Mouse (Mus musculus) heart, postnatal 36 days (tissue): Measurements from ENCODE around the gene Luc7l. TPM values are rescaled to one million over a fixed set of nuclear protein-coding genes. Genes with fewer than 3 reads are reported as not detected.
"Not testable (repeated sequence)": the region's sequence is repeated elsewhere in the genome, so short reads cannot be mapped to it uniquely, and the experiment has no call there.

ENCODE experiments used
- DNase-seq, 2 experiments: peaks; one replicate each; pipeline ENCODE4 v3.0.0; 2021 to 2022
- intact Hi-C: fragments of 180-260 bp; cut with DNase I; formaldehyde crosslinking; loops from one replicate; pipeline ENCODE4 v1.15.1; 2025
- total RNA-seq, 2 experiments: library from RNA; stranded (reverse); gene quantifications; 2 replicates each; pipeline ENCODE4 v1.2.3; 2021

Gene Luc7l
- total RNA-seq, 2 experiments from 2014 or later: 14.3 to 15.3 TPM

- intact Hi-C loops: no loop called here
- DNase-seq: no peak
Observed at GRCm38 (mm10) chr17:26251886-26252538, 684 bp upstream of the Luc7l start.

- intact Hi-C loops: no loop called here
- DNase-seq: no peak
Observed at GRCm38 (mm10) chr17:26253399-26253798, 703 bp downstream of the Luc7l start.

GRCm38 (mm10) chr17:26255313-26255712 lies 2.6 kb downstream of the Luc7l start:
- DNase-seq: no peak
- intact Hi-C loops: no loop called here

- DNase-seq: no peak
- intact Hi-C loops: no loop called here
Observed at GRCm38 (mm10) chr17:26261826-26262225, 9.1 kb downstream of the Luc7l start.

GRCm38 (mm10) chr17:26262384-26262783 lies 9.7 kb downstream of the Luc7l start:
- DNase-seq: no peak

GRCm38 (mm10) chr17:26268851-26269250 lies 16.2 kb downstream of the Luc7l start:
- DNase-seq: no peak
- intact Hi-C loops: no loop called here

More at GRCm38 (mm10) chr17:26262384-26262783, 9.7 kb downstream of the Luc7l start:
- intact Hi-C loops: no loop called here

GRCm38 (mm10) chr17:26269577-26269976 lies 16.9 kb downstream of the Luc7l start:
- DNase-seq, intact Hi-C loops: not testable (repeated sequence)

- DNase-seq: no peak
- intact Hi-C loops: no loop called here
Observed at GRCm38 (mm10) chr17:26272586-26272985, 19.9 kb downstream of the Luc7l start.

GRCm38 (mm10) chr17:26275933-26276332 lies 23.2 kb downstream of the Luc7l start:
- DNase-seq: no peak
- intact Hi-C loops: no loop called here

GRCm38 (mm10) chr17:26276711-26277110 lies 24.0 kb downstream of the Luc7l start:
- intact Hi-C loops: no loop called here
- peak; percentile 31 to 33 for DNase-seq

GRCm38 (mm10) chr17:26286199-26286955 lies 33.7 kb downstream of the Luc7l start:
- no peak for DNase-seq
- intact Hi-C loops: no loop called here

- intact Hi-C loops: no loop called here
- no peak for DNase-seq
Observed at GRCm38 (mm10) chr17:26289475-26289874, 36.8 kb downstream of the Luc7l start.

GRCm38 (mm10) chr17:26298318-26298717 lies 45.6 kb downstream of the Luc7l start:
- DNase-seq, intact Hi-C loops: not testable (repeated sequence)

GRCm38 (mm10) chr17:26314291-26314690 lies 61.6 kb downstream of the Luc7l start:
- intact Hi-C loops: loop anchor here (1.0 to 5.0 kb wide), 4 partner anchors 55 to 573 kb away; no protein-coding TSS in a partner anchor
- peak; percentile 82 for DNase-seq

GRCm38 (mm10) chr17:26315474-26315873 lies 62.8 kb downstream of the Luc7l start:
- intact Hi-C loops: loop anchor here (2.0 to 5.0 kb wide), 2 partner anchors 53 to 332 kb away; no protein-coding TSS in a partner anchor

GRCm38 (mm10) chr17:26318441-26318840 lies 65.7 kb downstream of the Luc7l start:
- intact Hi-C loops: loop anchor here (5.0 kb wide), 1 partner anchor 329 kb away; no protein-coding TSS in a partner anchor
- no peak for DNase-seq

More at GRCm38 (mm10) chr17:26315474-26315873, 62.8 kb downstream of the Luc7l start:
- peak in 1 of 2 experiments; percentile 5 for DNase-seq

Other genes starting within 250 kb of the Luc7l start
- gene Rab11fip3, start 183.3 kb upstream of the Luc7l start, total RNA-seq: 10 to 100 TPM; 29.2 to 29.7 TPM
- 10 to 100 TPM; 10.2 to 11.2 TPM for gene Decr2, start 162.6 kb upstream of the Luc7l start, total RNA-seq
- gene Nme4, start 157.3 kb upstream of the Luc7l start, total RNA-seq: 1 to 10 TPM; 2.8 to 3.5 TPM
- 1 to 10 TPM; 3.6 to 4.1 TPM for gene Tmem8, start 139.6 kb upstream of the Luc7l start, total RNA-seq
- gene Mrpl28, start 129.4 kb upstream of the Luc7l start, total RNA-seq: 100 to 1,000 TPM; 134 to 148 TPM
- 10 to 100 TPM; 15.9 to 17.3 TPM for gene Axin1, start 114.2 kb upstream of the Luc7l start, total RNA-seq
- gene Pdia2, start 53.8 kb upstream of the Luc7l start, total RNA-seq: not detected
- gene Rgs11, start 49.9 kb upstream of the Luc7l start, total RNA-seq: 1 to 10 TPM in 1 of 2 experiments, under 1 TPM in 1; 0.19 to 1.4 TPM
- gene Arhgdig, start 45.1 kb upstream of the Luc7l start, total RNA-seq: under 1 TPM in 1 of 2 experiments, not detected in 1; 0.31 TPM
- 100 to 1,000 TPM; 128 to 142 TPM for gene Fam234a, start 8.7 kb upstream of the Luc7l start, total RNA-seq
- gene Neurl1b, start 161.9 kb downstream of the Luc7l start, total RNA-seq: 1 to 10 TPM; 5.2 to 6.3 TPM